In the genomic region with DNA sequence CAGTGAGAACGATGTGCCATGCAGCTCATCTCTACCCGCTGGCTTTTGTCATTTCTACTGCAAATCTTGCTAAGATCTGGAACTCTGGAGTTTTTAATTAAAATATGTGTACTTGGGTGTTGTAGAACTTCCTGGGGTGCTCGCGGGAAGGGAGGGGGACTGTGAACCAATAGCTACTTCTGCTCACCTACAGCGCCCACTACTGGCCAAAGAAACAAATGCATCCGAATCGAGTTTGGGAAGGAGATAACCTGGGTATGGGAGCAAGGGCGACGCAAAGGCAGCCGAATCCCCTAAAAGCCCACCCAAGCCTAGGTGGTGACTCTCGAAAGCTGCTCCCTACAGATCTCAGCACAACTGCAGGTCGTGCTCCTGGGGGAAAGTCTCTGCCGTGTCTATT, we compare ENCODE assay signal across 8 mouse cellular contexts.
DNase-seq lines count a peak whose midpoint lies in the region; ATAC-seq lines count a peak whose summit lies in the region.

No protein-coding gene starts in this region.

- DNase-seq in heart, adult 8-10 months (ENCODE audit: low spot score), result no peak
- DNase-seq in ovary, postnatal 14 days (ENCODE audit: low spot score), result peak; percentile 13
- no peak for DNase-seq in ovary, adult 18-20 months (ENCODE audit: low spot score)
- peak; percentile 26 for DNase-seq in heart, postnatal 4 days
- peak; percentile 27 for DNase-seq in neural tube, embryonic 10.5 days (ENCODE audit: extremely low spot score, low spot score)
- no peak for DNase-seq in MN1 (ENCODE audit: low spot score)
- DNase-seq in Muller cell, postnatal 12 days (ENCODE audit: inconsistent ontology term), result no peak

- no peak overlapping the region for H3K27ac ChIP-seq in heart, embryonic 11.5 days (ENCODE audit: low read depth, low read length)

- no peak overlapping the region for H3K9ac ChIP-seq in heart, embryonic 11.5 days (ENCODE audit: low read depth, low read length)

- no peak for ATAC-seq in heart, embryonic 11.5 days (replicated peaks; ENCODE audit: insufficient number of reproducible peaks, low FRiP score, low TSS enrichment)

- peak overlapping the region; percentile 39 for H3K4me2 ChIP-seq in heart, embryonic 11.5 days

- H3K36me3 ChIP-seq in heart, embryonic 11.5 days (ENCODE audit: control insufficient read depth, insufficient read depth, low read length), result no peaks in the 10 kb centered on the region

- 0 out of 2 replicates have a peak, but pooled peaks cover 2% of the 10 kb centered on the region for H3K4me1 ChIP-seq in heart, embryonic 11.5 days (ENCODE audit: control insufficient read depth, insufficient read depth, low read length)

- no peaks in the 10 kb centered on the region for H3K9me3 ChIP-seq in heart, embryonic 11.5 days (replicated peaks; ENCODE audit: control insufficient read depth, low read length)

- H3K27me3 ChIP-seq in heart, embryonic 11.5 days (ENCODE audit: control insufficient read depth, insufficient read depth, low read length), result peaks cover 6% of the 10 kb centered on the region; the same call in 1 of the 2 replicates

- WGBS in heart, embryonic 11.5 days (ENCODE audit: insufficient replicate concordance), result 37% methylated on average over 13 of the region's 13 CpGs

- no peak overlapping the region for H3K4me3 ChIP-seq in heart, embryonic 11.5 days (ENCODE audit: low read depth, low read length)

Comparison
In these comparisons a context has a peak if more than half of its experiments do, and no peak if none do; other contexts are left out.
1. DNase-seq: peak in ovary, postnatal 14 days (single experiment), heart, postnatal 4 days (single experiment) and neural tube, embryonic 10.5 days (single experiment); none in heart, adult 8-10 months (single experiment), ovary, adult 18-20 months (single experiment), MN1 (single experiment) and Muller cell, postnatal 12 days (single experiment).